Mouse (Mus musculus) brain, embryonic 14.5 days (tissue): Measurements from ENCODE around the gene Wdr73.

Experiments used
- CTCF ChIP-seq: fragments of 200-500 bp; IDR thresholded peaks from 2 replicates; pipeline ENCODE4 v1.5.1; 2012; ENCODE audit warnings: inconsistent platforms, mild to moderate bottlenecking, moderate library complexity, borderline replicate concordance; ENCODE audit not compliant: insufficient read depth, insufficient read length; ENCODE audit errors: extremely low read depth
- POLR2A ChIP-seq: fragments of 200-500 bp; IDR thresholded peaks from 2 replicates; pipeline ENCODE4 v1.6.1; 2012; ENCODE audit warnings: mild to moderate bottlenecking, inconsistent platforms, borderline replicate concordance; ENCODE audit not compliant: poor library complexity, insufficient read depth, insufficient read length, severe bottlenecking; ENCODE audit errors: extremely low read depth

DNA sequence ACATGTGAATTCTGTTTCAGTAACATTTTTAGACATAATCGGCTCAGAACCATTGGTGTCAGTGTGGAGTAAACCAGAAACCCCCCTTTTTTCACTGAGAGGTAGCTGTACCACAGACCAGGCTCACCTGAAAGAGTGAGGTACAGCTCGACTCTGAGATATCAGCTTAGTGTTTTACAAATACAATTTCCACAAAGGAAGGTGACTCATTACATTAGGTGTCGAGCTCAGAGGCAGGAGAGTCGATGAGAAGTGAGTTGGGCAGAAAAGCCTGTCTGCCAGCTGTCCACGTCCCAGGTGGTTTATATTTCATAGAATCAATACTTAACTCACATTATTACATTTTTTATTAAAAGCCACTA lies 18.6 kb upstream of the Wdr73 start:
- TF ChIP-seq POLR2A, result no peak
- TF ChIP-seq CTCF, result no peak
